Mouse (Mus musculus) kidney, postnatal 10 days (tissue): ENCODE data around the gene Tubg1.

Experiments used
- DNase-seq: peaks from one replicate; pipeline ENCODE4 v3.0.0; 2021; ENCODE audit warnings: mixed read lengths

The Tubg1 gene

GRCm38 (mm10) chr11:101119761-101120544 is at the start of gene Tubg1, which contains the start of gene Retreg3:
Gene Tubg1 (plus strand): TSS chr11:101119938.
Gene Retreg3 (minus strand): TSS chr11:101119893.
- DNase-seq = peak; percentile 100

DNA sequence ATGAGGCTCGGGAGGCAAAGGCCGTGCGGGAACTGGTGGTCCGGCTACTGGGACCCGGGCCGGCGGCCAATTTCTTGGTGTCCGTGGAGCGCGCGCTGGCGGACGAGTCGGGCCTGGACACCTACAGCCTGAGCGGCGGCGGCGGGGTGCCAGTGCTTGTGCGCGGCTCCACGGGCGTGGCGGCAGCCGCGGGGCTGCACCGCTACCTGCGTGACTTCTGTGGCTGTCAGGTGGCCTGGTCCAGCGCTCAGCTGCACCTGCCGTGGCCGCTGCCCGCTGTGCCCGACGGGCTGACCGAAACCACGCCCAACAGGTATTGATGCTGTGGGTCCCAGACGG is 49.6 kb upstream of the Tubg1 start:
- no peak for DNase-seq

DNA sequence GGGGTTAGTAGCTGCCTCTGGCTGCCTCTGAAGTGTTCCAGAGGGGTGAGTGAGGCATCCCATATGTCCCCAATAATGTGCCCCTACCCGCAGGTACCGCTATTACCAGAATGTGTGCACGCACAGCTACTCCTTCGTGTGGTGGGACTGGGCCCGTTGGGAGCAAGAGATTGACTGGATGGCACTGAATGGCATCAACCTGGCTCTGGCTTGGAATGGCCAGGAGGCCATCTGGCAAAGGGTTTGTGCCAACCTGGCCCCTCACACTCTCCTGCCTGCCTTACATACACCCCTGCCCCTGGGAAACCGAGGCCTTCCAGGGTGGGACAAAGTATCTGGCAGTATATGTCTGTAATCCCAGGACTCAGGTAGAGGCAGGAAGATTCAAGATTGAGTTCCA is 48.8 kb upstream of the Tubg1 start:
- DNase-seq = peak; percentile 13

DNA sequence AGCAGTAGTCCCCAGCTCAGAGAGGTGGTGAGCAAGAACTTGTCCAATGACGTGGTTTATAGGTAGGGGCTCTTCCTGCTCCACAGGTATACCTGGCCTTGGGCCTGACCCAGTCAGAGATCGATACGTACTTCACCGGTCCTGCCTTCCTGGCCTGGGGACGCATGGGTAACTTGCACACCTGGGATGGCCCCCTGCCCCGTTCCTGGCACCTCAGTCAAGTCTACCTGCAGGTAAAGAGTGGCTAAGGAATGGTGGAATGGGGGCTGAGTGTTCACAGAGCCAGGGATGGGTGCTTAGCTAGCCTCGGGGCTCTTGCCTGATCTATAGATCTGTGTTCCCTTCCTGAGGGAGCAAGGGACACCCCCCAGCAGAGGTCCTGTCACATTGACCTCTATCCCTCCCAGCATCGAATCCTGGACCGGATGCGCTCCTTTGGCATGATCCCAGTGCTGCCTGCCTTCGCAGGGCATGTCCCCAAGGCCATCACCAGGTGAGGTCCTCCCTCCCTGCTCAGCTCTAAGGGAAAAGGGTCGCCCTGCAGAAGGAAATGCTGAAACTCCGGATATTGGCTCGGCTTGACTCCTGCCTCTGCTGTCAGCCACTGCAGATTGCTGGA is 47.8 kb upstream of the Tubg1 start:
- peak; percentile 9 for DNase-seq

- DNase-seq = no peak
Observed at GRCm38 (mm10) chr11:101078121-101078520, 41.6 kb upstream of the Tubg1 start, which contains the start of gene Hsd17b1. Gene Hsd17b1 (plus strand): TSS chr11:101078411.

DNA sequence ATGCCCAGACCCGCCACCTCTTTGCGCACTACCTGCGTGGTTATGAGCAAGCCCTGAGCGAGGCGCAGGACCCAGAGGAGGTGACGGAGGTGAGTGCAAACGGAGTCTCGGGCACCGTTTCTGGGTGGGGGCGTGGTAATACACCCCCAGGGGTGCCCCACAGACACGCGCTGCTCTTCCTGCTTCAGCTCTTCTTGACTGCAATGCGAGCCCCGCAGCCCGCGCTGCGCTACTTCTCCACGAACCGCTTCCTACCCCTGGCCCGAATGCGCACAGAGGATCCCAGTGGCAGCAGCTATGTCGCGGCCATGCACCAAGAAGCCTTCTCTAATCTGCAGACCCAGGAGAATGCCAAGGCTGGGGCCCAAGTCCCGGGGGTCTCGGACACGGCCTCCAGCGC is 40.0 kb upstream of the Tubg1 start:
- no peak for DNase-seq

GRCm38 (mm10) chr11:101080421-101080820 is 39.3 kb upstream of the Tubg1 start:
- no peak for DNase-seq

DNA sequence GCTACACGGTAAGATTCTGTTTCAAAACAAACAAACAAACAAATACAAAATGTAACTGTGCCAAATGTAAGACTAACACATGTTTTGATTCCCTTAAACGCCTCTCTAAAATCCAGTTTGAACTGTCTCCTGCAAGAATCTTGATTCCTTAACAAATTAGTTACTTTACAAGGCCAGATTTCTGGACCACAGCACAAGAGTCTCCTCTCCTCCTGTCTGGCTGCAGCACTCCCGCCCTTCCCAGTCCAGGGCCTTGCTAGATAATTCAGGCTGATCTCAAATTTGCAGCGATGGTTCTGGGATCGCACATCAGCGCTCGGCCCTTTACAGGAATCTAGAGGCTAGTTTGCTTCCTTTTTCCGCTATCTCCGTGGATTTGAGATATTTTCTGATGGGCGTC is 38.1 kb upstream of the Tubg1 start:
- DNase-seq = peak; percentile 40

- DNase-seq = peak; percentile 91
Observed at GRCm38 (mm10) chr11:101082208-101083082, 37.3 kb upstream of the Tubg1 start, which contains the start of gene Coasy. Gene Coasy (plus strand): TSS chr11:101082565.

- DNase-seq = peak; percentile 68
Observed at GRCm38 (mm10) chr11:101083083-101083697, 36.5 kb upstream of the Tubg1 start.

- peak; percentile 22 for DNase-seq
Observed at GRCm38 (mm10) chr11:101084246-101084645, 35.5 kb upstream of the Tubg1 start.

DNA sequence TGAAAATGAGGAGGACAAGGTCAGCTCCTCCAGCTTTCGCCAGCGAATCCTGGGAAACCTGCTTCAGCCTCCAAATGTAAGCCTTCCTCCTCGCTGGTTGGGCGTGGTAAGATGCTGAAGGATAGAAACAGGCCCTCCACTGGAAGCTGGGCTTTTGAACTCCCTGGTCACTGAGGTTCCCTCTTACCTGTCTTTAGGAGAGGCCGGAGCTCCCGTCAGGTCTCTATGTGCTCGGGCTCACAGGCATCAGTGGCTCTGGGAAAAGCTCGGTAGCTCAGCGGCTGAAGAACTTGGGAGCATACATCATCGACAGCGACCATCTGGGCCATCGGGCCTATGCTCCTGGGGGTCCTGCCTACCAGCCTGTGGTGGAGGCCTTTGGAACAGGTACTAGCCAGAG is 34.9 kb upstream of the Tubg1 start:
- peak; percentile 9 for DNase-seq

- peak; percentile 5 for DNase-seq
Observed at GRCm38 (mm10) chr11:101085617-101086322, 34.0 kb upstream of the Tubg1 start.

DNA sequence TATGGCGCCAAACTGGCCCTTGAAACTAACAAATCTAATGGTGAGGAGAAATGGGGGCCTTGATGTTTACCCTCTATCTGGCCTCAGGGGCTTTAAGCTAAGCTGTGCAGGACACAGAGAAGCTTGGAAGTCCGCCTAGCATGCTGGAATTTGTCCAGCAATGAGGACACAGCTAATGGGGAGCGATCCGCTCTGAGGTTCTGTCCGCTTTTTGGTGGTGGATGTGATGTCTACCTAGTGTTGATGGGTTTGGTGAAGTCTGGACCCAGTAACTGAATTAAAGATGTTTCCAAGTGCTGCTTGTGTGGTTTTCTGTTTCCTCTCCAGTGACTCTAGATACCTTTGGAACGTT is 33.4 kb upstream of the Tubg1 start:
- DNase-seq = peak; percentile 40

DNA sequence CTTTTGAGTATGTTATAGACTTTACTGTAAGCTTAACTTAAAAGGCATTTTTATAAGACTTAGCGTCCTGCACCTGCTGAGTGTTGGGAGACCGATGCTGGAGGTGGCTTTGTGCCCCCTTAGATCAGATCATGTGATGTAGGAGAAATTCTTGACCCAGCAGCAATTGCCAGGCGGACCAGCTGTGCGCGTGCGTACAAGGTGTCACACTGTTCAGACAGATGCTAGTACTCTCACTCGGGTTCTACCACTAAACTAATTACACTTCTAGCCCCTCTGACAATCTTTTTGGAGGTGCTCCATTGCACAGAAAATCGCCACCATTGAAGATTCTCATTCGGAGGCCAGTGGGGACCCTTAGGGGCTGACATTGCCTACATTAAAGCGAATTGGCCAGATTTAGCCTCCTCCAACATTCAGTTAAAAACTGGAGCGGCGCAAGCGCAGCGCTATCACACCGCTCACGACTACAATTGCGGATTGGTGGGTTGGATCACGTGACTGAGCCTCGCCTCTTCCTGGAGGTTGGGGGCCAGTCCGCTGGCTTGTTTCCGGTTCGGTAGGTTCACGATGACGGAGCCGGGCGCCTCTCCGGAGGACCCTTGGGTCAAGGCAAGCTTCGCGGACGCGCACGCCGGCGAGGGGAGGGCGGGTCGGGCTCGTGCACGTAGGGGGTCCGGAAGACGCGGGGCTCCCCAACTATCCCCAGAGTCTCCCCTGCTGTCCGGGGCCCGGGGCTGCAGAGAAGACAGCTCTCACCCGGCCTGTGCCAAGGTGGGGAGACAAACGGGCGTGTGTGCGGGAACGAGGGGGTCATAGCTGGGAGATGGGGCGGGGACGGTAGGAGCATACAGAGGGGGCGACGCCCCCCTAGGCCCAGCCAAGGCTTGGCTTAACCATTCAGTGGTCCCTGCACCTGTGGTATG is 32.7 kb upstream of the Tubg1 start, which contains the start of gene Mlx:
Mlx (plus strand) TSS at position 522 of the 926 bp plus-strand sequence.
- DNase-seq = peak; percentile 95

GRCm38 (mm10) chr11:101087682-101088055 is 32.1 kb upstream of the Tubg1 start:
- peak; percentile 32 for DNase-seq

DNA sequence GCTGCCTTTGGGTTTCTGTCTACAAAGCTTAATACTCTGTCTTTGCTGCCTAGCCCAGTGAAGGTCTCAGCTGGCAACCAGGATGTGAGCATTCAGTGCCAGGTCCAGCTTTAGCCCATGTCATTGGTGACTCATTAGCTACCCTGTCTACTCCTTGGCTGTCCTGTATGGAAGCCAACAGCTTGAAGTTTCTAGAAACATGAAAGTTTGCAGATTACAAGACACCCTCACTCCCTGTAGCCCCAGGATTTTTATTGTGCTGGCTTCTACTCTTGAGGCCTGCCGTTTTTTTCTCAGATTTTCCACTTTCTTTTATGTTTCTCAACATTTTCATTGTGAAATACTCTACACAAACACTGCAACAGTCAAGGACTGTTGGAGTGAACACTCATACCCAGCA is 29.8 kb upstream of the Tubg1 start:
- DNase-seq = no peak

GRCm38 (mm10) chr11:101094930-101095313 is 24.8 kb upstream of the Tubg1 start:
- DNase-seq = no peak

DNA sequence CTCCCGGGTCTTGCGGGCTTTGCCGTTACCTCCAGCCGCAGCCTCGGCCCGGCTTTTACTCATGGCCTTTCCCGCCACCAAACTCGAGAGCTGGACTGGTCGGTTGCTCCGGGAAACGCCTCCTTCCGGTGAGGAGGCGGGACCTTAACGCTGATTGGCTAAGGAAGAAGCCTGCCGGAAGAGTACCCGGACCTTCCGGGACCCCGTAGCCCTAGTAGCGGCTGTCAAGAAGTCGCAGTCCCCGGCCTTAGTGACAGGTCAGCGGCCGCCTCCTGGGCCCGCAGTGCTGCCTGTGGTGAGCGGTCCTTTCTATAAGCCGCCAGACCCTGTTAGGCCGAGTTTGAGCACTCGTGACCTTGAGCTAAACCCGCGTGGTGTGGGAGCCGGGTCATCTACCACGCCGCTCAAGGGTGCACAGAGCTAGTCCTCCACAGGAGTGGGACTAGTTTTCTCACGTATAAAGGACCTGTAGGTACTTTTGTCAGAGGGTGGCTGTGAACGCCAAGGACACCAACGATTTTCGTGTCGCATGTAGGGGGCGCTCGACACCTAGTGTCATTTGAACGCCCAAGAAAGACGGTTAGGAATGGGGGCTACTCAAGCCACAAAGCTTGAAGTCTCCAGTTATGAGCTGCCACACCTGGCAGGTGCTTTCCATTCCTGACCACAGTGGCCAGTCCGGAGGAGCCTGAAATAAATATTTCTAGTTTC is 24.3 kb upstream of the Tubg1 start, which contains the start of gene Psmc3ip:
Psmc3ip (minus strand) TSS at position 123 of the 711 bp plus-strand sequence.
- DNase-seq = peak; percentile 97

- DNase-seq = no peak
Observed at GRCm38 (mm10) chr11:101098231-101098630, 21.5 kb upstream of the Tubg1 start.
